Mouse (Mus musculus): ENCODE data around the gene Hes1. TPM values are rescaled to one million over a fixed set of nuclear protein-coding genes. Genes with fewer than 3 reads are reported as not detected.

The Hes1 gene
- polyA plus RNA-seq, 1 experiment, result not detected

DNA sequence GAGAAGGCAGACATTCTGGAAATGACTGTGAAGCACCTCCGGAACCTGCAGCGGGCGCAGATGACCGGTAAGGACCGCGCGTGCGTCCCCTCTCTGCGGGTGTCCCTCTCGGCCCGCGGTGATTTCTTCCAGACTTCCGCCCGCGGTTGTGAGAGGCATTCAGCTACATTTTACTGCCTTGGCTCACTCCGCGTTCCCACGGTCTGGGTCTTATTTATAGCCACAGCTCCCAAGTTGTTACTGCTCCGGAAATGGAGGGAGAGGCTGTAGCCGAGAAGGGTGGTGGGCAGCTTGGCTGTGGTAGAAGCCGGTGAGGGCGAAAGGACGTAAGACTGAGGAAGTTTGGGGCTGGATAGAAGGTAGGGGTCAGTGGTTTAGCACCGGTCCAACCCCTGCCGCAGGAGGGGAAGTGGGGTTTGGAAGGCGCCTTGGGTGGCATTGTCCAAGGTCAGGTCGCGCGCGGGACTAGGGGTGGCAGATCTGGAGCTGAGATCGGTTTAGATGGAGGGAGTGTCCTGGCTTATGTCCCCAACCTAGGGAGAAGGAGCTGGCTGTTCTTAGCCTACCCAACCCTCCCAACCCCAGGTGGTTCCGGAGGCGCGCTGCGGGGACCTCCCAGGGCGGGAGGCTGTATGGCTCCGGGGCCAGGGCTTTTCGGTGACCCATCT is 2.1 kb downstream of the Hes1 start:
- H3K4me3 ChIP-seq (ENCODE audit: insufficient read depth, low read depth, low read length), result peak overlapping the region; percentile 49
- peaks cover 31% of the 10 kb centered on the region for H3K4me1 ChIP-seq (ENCODE audit: control insufficient read depth, insufficient read depth, low read length)
- TF ChIP-seq POLR2A (IDR thresholded peaks at IDR 0.05; ENCODE audit: insufficient read depth, low read depth, low read length), result no peak
- no peak for TF ChIP-seq CTCF (IDR thresholded peaks at IDR 0.05; ENCODE audit: insufficient read depth, low read depth, low read length)
- WGBS, result under 1% methylated on average over 38 of the region's 38 CpGs
- peak overlapping the region; percentile 66 for H3K27ac ChIP-seq (ENCODE audit: insufficient read depth, low read depth, low read length)

DNA sequence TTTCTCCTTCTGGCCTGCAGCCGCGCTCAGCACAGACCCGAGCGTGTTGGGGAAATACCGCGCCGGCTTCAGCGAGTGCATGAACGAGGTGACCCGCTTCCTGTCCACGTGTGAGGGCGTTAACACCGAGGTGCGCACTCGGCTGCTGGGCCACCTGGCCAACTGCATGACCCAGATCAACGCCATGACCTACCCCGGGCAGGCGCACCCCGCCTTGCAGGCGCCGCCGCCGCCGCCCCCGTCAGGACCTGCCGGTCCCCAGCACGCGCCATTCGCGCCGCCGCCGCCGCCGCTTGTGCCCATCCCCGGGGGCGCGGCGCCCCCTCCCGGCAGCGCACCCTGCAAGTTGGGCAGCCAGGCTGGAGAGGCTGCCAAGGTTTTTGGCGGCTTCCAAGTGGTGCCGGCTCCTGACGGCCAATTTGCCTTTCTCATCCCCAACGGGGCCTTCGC is 2.7 kb downstream of the Hes1 start:
- TF ChIP-seq CTCF (IDR thresholded peaks at IDR 0.05; ENCODE audit: insufficient read depth, low read depth, low read length), result peak; percentile 83
- TF ChIP-seq POLR2A (IDR thresholded peaks at IDR 0.05; ENCODE audit: insufficient read depth, low read depth, low read length), result no peak
- peaks cover 31% of the 10 kb centered on the region for H3K4me1 ChIP-seq (ENCODE audit: control insufficient read depth, insufficient read depth, low read length)
- H3K27ac ChIP-seq (ENCODE audit: insufficient read depth, low read depth, low read length), result peak overlapping the region; percentile 66
- 1% methylated on average over 46 of the region's 46 CpGs for WGBS
- H3K4me3 ChIP-seq (ENCODE audit: insufficient read depth, low read depth, low read length), result peak overlapping the region; percentile 49

DNA sequence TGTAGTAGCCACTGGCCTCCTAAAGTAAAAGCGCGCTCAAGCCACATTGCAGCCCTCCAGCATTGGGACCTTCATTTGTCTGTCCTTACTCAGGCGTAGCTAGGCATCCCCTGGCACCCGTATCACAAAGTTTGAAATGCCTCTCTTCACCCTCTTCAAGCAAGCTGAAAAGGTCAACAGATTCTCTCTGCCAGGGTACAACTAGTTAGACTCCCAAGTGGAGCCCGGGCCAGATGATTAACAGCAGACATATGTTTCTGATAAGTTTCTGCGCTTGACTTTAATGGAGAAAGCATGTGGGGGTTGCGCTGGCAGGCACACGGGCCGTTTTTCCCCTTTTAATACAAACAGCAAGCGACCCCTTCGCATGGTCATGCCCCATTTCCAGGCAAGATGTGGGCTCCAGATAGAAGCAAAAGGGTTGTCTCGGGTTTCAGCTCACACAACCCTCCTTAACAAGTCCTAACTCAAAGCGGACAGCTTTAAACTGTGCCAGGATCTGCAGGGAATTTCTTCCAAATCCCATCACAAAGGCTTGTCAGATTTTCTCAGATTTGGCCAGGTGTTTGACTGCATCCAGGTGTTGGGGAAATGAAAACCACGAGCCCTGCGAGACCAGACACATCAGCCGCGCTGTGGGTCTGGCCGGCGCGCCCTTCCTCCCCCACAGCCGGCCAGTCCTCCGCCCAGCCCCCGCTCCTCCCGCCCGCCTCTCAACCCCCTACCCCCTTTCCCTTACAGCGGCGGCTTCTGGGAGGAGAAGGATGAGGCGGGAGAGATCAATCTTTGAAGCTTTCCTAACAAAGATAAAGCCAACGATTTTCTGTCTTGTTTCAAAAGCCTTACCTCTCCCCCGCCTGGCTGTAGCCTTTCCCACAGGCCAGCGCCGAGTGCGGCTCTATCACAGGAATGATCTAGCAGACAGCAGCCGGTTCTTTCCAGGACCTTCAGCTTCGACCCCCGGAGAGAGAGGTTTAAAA is 4.1 kb downstream of the Hes1 start:
- Histone ChIP-seq H3K4me3 (ENCODE audit: insufficient read depth, low read depth, low read length) (no peak overlapping the region), H3K27ac (ENCODE audit: insufficient read depth, low read depth, low read length) (no peak overlapping the region), H3K4me1 (ENCODE audit: control insufficient read depth, insufficient read depth, low read length) (peaks cover 25% of the 10 kb centered on the region)
- no peak for TF ChIP-seq CTCF (IDR thresholded peaks at IDR 0.05; ENCODE audit: insufficient read depth, low read depth, low read length)
- TF ChIP-seq POLR2A (IDR thresholded peaks at IDR 0.05; ENCODE audit: insufficient read depth, low read depth, low read length), result no peak
- 51% methylated on average over 36 of the region's 36 CpGs for WGBS

DNA sequence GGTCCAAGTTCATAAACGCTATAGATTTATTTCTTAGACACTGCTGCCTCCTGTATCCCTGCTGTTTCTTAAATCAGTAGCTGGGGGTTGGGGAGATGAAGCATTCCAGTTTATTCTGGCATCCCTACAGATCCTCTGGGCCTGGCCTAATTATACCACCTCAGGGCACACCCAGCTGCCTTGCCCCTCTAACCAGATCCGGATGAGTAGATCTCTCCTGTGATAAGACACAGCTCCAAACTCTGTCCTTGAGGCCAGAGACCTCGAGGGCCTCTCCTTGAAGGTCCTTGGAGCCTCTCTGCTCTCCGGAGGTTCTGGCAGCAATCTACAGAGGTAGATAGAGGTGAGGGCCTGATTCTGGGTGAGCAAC is 5.4 kb downstream of the Hes1 start:
- 31% methylated on average over 4 of the region's 4 CpGs for WGBS
- no peak for TF ChIP-seq CTCF (IDR thresholded peaks at IDR 0.05; ENCODE audit: insufficient read depth, low read depth, low read length)
- TF ChIP-seq POLR2A (IDR thresholded peaks at IDR 0.05; ENCODE audit: insufficient read depth, low read depth, low read length), result no peak
- peak overlapping the region; percentile 50 for H3K4me3 ChIP-seq (ENCODE audit: insufficient read depth, low read depth, low read length)
- peaks cover 22% of the 10 kb centered on the region for H3K4me1 ChIP-seq (ENCODE audit: control insufficient read depth, insufficient read depth, low read length)
- H3K27ac ChIP-seq (ENCODE audit: insufficient read depth, low read depth, low read length), result peak overlapping the region; percentile 23

DNA sequence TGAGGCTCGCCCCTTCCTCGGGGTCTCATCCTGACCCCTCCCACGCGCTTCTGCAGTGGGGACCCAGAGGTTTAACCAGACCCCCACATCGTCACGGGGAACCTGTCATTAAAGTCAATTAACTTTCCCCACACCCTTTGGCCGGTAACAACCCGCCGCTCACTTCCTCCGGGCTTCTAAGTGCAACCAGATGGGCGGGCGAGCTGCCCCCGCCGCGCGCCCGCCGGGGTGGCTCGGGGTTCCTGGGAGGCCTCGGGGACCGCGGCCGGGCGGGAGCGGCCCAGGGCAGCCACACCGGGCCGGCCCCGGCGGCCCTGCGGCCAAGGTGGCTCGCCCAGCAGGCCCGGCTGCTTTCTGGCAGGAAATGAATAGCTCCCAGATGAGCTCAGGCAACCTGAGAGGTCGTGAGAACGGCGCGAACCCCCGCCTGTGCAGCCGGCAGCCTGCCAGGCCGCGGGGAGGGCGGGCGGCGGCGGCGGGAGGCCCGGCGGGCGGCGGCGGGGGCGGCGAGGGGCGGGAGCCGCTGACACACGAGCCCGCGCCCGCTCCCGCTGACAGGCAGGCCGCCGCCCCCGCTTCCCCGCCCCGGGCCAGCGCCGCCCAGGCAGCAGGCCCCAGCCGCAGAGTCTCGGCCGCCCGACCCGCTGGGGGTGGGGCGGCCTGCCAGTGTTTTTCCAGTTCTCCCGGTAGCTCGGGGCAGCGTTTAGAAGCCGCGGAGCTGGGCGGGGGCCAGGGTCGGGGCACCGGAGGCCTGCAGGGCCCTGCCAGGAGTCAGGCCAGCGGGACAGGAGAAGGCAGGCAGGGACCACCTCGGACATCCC is 6.0 kb downstream of the Hes1 start:
- no peak for TF ChIP-seq POLR2A (IDR thresholded peaks at IDR 0.05; ENCODE audit: insufficient read depth, low read depth, low read length)
- no peak for TF ChIP-seq CTCF (IDR thresholded peaks at IDR 0.05; ENCODE audit: insufficient read depth, low read depth, low read length)

DNA sequence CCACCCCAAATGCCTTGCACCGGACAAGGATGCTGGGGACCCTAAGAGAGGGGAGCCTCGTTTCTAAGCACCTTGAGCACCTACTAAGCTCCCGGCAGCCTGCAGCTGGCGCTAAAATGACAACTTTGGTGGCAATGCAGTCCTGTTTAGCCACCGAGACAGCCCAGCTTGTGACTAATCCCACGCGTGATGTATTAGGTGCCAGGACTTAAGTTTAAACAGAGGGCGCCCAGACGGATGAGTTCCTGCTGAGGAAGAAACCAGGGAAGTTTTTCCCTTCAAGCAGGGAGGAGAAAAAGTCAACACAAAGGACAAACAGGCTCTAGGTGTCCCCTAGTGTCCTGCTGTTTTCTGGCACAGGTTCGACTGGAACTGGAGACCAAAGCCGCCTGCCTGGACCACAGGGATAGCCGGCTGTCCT is 6.6 kb downstream of the Hes1 start:
- Histone ChIP-seq H3K4me3 (ENCODE audit: insufficient read depth, low read depth, low read length) (peak overlapping the region; percentile 50), H3K4me1 (ENCODE audit: control insufficient read depth, insufficient read depth, low read length) (peaks cover 21% of the 10 kb centered on the region), H3K27ac (ENCODE audit: insufficient read depth, low read depth, low read length) (peak overlapping the region; percentile 85)
- 17% methylated on average over 12 of the region's 12 CpGs for WGBS
- TF ChIP-seq POLR2A (IDR thresholded peaks at IDR 0.05; ENCODE audit: insufficient read depth, low read depth, low read length) (no peak), CTCF (IDR thresholded peaks at IDR 0.05; ENCODE audit: insufficient read depth, low read depth, low read length) (no peak)

More for the DNA sequence above, 6.0 kb downstream of the Hes1 start:
- peak overlapping the region; percentile 50 for H3K4me3 ChIP-seq (ENCODE audit: insufficient read depth, low read depth, low read length)
- H3K27ac ChIP-seq (ENCODE audit: insufficient read depth, low read depth, low read length), result peak overlapping the region; percentile 85
- peaks cover 21% of the 10 kb centered on the region for H3K4me1 ChIP-seq (ENCODE audit: control insufficient read depth, insufficient read depth, low read length)
- WGBS, result 2% methylated on average over 80 of the region's 82 CpGs

DNA sequence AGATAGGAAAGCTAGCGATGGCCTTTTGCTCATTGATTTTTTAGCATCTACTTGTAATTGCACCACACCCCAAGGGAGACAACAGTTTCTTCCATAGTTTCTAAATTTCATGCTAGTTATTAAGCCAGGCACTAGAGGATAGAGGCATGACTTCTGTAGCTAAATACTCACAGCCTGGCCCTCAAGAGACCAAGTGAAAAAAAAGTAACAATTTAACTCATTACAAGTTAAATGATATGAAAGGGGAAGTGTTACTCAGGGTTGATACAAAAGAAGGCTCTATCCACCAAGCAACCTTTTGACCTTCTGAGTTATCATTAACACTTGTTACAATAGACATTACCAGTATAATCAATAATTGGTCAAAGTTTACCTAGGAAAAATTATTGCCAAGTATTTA is 9.1 kb downstream of the Hes1 start:
- Histone ChIP-seq H3K4me3 (ENCODE audit: insufficient read depth, low read depth, low read length) (no peak overlapping the region), H3K4me1 (ENCODE audit: control insufficient read depth, insufficient read depth, low read length) (peaks cover 9% of the 10 kb centered on the region), H3K27ac (ENCODE audit: insufficient read depth, low read depth, low read length) (no peak overlapping the region)
- no peak for TF ChIP-seq POLR2A (IDR thresholded peaks at IDR 0.05; ENCODE audit: insufficient read depth, low read depth, low read length)
- TF ChIP-seq CTCF (IDR thresholded peaks at IDR 0.05; ENCODE audit: insufficient read depth, low read depth, low read length), result no peak
- WGBS, result 89% methylated on average over 1 of the region's 1 CpGs

DNA sequence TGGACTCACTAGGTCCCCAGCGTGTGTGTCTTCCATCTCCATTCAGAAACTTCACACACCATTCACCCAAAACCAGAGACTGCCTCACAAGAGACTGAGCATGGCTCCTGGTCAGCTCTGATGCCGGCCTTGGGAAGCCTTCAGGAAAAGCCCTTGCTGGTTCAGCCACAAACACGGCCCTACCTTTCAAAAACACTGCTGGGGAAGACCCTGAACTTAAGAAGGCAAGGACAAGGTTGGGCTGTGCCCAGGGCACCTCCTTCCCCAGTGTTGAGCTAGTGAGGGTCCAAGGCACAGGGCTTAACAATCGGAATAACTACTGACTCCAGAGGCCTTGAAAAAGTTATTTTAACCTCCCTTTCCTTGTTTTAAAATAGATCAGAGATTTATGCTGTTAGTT is 17.3 kb downstream of the Hes1 start:
- no peak overlapping the region for H3K27ac ChIP-seq (ENCODE audit: insufficient read depth, low read depth, low read length)
- no peaks in the 10 kb centered on the region for H3K4me1 ChIP-seq (ENCODE audit: control insufficient read depth, insufficient read depth, low read length)
- TF ChIP-seq POLR2A (IDR thresholded peaks at IDR 0.05; ENCODE audit: insufficient read depth, low read depth, low read length) (no peak), CTCF (IDR thresholded peaks at IDR 0.05; ENCODE audit: insufficient read depth, low read depth, low read length) (no peak)
- H3K4me3 ChIP-seq (ENCODE audit: insufficient read depth, low read depth, low read length), result no peak overlapping the region
- 78% methylated on average over 4 of the region's 4 CpGs for WGBS
